Mouse (Mus musculus): ENCODE data around the gene Narf. TPM values are rescaled to one million over a fixed set of nuclear protein-coding genes. Genes with fewer than 3 reads are reported as not detected.

The Narf gene
- polyA plus RNA-seq, 1 experiment from 2014 or later, result 79.6 TPM

GRCm38 (mm10) chr11:121261074-121261473 is 24.0 kb downstream of the Narf start:
- Histone ChIP-seq H3K27me3 (ENCODE audit: control insufficient read depth, insufficient read depth, low read length) (no peaks in the 10 kb centered on the region), H3K4me1 (replicated peaks; ENCODE audit: control insufficient read depth, insufficient read depth, low read length) (peaks cover 27% of the 10 kb centered on the region), H3K9ac (peak overlapping the region; percentile 98), H3K4me3 (replicated peaks; ENCODE audit: low read length) (peak overlapping the region; percentile 99), H3K27ac (no peak overlapping the region), H3K9me3 (ENCODE audit: control insufficient read depth, low read length) (no peaks in the 10 kb centered on the region), H3K4me2 (replicated peaks) (peak overlapping the region; percentile 75), H3K36me3 (replicated peaks; ENCODE audit: control insufficient read depth, insufficient read depth) (peaks cover 37% of the 10 kb centered on the region)
- ATAC-seq (ENCODE audit: low FRiP score) (no peak), DNase-seq (ENCODE audit: low spot score) (no peak)
- 54% methylated on average over 2 of the region's 2 CpGs for WGBS

DNA sequence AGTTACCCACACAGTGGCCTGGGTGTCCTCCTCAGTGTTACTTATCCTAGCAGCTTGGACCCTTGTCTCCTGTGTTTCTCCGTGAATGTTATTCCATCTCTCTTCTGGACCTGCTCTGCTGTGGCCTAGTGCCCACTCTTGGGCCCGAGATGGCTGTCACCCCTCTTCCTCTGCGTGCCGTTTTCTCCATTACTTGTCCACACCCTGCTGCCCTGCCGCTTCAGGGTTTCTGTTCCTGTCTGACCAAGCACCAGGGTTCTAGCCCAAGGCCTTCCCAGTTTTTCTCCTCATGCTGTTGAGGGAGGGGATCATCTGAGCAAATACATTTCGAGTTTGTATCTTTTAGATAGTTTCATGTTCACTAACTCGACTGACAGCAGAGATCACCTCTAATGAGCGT is 40.5 kb downstream of the Narf start:
- DNase-seq (ENCODE audit: low spot score) (no peak), ATAC-seq (ENCODE audit: low FRiP score) (no peak)
- no peaks in the 10 kb centered on the region for H3K9me3 ChIP-seq (ENCODE audit: control insufficient read depth, low read length)
- H3K4me1 ChIP-seq (replicated peaks; ENCODE audit: control insufficient read depth, insufficient read depth, low read length), result no peaks in the 10 kb centered on the region
- peaks cover 5% of the 10 kb centered on the region; the same call in 1 of the 2 replicates for H3K36me3 ChIP-seq (replicated peaks; ENCODE audit: control insufficient read depth, insufficient read depth)
- 94% methylated on average over 8 of the region's 8 CpGs for WGBS
- no peak overlapping the region for H3K27ac ChIP-seq
- no peak overlapping the region for H3K4me3 ChIP-seq (replicated peaks; ENCODE audit: low read length)
- no peaks in the 10 kb centered on the region for H3K27me3 ChIP-seq (ENCODE audit: control insufficient read depth, insufficient read depth, low read length)
- no peak overlapping the region for H3K9ac ChIP-seq
- H3K4me2 ChIP-seq (replicated peaks), result no peak overlapping the region

DNA sequence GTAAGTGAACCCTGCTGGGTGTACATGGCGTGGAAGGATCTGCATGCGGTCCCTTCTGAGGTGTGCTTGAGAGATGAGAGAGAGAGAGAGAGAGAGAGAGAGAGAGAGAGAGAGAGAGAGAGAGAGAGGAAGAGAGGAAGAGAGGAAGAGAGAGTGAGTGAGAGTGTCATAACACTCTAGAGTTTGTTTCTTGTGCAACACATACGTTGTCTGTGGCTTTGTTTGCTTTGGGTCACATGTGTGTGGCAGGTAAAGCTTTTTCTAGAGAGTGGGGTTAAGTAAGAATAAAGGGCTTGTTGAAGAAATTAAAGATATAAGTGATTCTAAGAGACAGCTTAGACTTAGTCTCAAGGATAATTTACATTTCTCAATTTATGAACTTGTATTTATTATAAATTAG is 41.0 kb downstream of the Narf start:
- no peak overlapping the region for H3K4me3 ChIP-seq (replicated peaks; ENCODE audit: low read length)
- WGBS, result 91% methylated on average over 3 of the region's 3 CpGs
- ATAC-seq (ENCODE audit: low FRiP score), result no peak
- peaks cover 4% of the 10 kb centered on the region; the same call in 1 of the 2 replicates for H3K36me3 ChIP-seq (replicated peaks; ENCODE audit: control insufficient read depth, insufficient read depth)
- no peaks in the 10 kb centered on the region for H3K27me3 ChIP-seq (ENCODE audit: control insufficient read depth, insufficient read depth, low read length)
- no peak overlapping the region for H3K27ac ChIP-seq
- H3K4me2 ChIP-seq (replicated peaks), result no peak overlapping the region
- no peaks in the 10 kb centered on the region for H3K9me3 ChIP-seq (ENCODE audit: control insufficient read depth, low read length)
- no peaks in the 10 kb centered on the region for H3K4me1 ChIP-seq (replicated peaks; ENCODE audit: control insufficient read depth, insufficient read depth, low read length)
- DNase-seq (ENCODE audit: low spot score), result no peak
- H3K9ac ChIP-seq, result no peak overlapping the region

DNA sequence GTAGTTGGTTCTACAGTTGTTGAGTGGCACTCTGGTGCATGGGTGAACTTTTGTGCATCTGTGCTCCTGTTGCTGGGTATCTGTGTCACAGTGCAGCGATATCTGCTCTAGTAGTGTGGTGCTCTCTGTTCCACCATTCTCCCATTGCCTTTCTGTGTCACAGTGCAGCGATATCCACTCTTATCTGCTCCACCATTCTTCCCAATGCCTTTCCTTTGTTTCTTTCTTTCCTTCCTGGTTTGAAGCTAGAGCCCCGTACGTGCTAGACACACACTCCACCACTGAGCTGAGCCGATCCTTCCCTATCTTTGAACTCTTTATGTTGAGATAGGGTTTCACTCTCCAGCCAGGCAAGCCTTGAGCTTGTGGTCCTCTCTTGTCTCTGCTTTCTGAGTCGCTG is 45.9 kb downstream of the Narf start:
- Histone ChIP-seq H3K4me2 (replicated peaks) (no peak overlapping the region), H3K9me3 (ENCODE audit: control insufficient read depth, low read length) (no peaks in the 10 kb centered on the region), H3K36me3 (replicated peaks; ENCODE audit: control insufficient read depth, insufficient read depth) (peaks cover 30% of the 10 kb centered on the region), H3K27ac (no peak overlapping the region), H3K9ac (no peak overlapping the region), H3K27me3 (ENCODE audit: control insufficient read depth, insufficient read depth, low read length) (no peaks in the 10 kb centered on the region), H3K4me3 (replicated peaks; ENCODE audit: low read length) (no peak overlapping the region), H3K4me1 (replicated peaks; ENCODE audit: control insufficient read depth, insufficient read depth, low read length) (no peaks in the 10 kb centered on the region)
- DNase-seq (ENCODE audit: low spot score) (no peak), ATAC-seq (ENCODE audit: low FRiP score) (no peak)
- WGBS, result 93% methylated on average over 6 of the region's 6 CpGs

DNA sequence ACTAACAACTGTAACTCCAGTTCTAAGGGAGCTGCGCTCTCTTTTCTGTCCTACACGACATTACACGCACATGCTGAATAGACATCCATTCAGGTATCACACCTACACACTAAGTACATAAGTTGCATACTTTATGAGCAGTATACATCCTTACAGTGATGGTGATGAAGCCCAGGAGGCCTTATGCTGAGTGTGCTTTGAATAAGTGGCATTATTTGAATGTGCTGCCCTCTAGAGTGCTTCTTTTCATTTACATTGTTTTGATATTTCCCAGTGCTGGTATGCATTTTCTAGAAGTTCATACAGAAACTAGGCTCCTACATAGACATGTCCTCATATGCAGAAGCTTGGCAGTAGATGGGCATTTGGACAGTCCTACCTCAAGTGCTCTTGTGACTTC is 52.8 kb downstream of the Narf start:
- Histone ChIP-seq H3K4me3 (replicated peaks; ENCODE audit: low read length) (no peak overlapping the region), H3K36me3 (replicated peaks; ENCODE audit: control insufficient read depth, insufficient read depth) (peaks cover 84% of the 10 kb centered on the region), H3K27ac (no peak overlapping the region), H3K9me3 (ENCODE audit: control insufficient read depth, low read length) (no peaks in the 10 kb centered on the region), H3K27me3 (ENCODE audit: control insufficient read depth, insufficient read depth, low read length) (no peaks in the 10 kb centered on the region), H3K9ac (no peak overlapping the region), H3K4me2 (replicated peaks) (no peak overlapping the region), H3K4me1 (replicated peaks; ENCODE audit: control insufficient read depth, insufficient read depth, low read length) (no peaks in the 10 kb centered on the region)
- WGBS, result 93% methylated on average over 3 of the region's 3 CpGs
- DNase-seq (ENCODE audit: low spot score), result no peak
- ATAC-seq (ENCODE audit: low FRiP score), result no peak

DNA sequence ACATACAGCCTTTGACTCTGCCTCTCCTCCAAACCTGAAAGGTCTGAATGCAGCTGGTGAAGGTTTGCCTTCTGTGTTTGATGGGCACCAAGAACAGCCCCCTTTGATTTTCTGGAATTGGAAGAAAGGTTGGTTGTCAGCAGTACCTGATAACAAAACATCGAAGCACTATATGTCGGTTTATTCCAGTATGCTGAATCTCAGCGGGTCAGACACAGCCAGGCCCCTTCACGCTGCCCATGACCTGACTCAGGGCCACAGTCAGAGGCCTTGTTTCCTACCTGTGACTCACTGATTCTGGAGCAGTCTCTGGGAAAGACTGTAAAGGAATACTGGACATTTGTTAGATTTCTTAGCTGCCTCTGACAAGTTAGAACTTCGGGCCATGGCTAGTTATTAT is 57.7 kb downstream of the Narf start:
- Histone ChIP-seq H3K27me3 (ENCODE audit: control insufficient read depth, insufficient read depth, low read length) (no peaks in the 10 kb centered on the region), H3K27ac (no peak overlapping the region), H3K9me3 (ENCODE audit: control insufficient read depth, low read length) (no peaks in the 10 kb centered on the region), H3K4me3 (replicated peaks; ENCODE audit: low read length) (no peak overlapping the region), H3K4me1 (replicated peaks; ENCODE audit: control insufficient read depth, insufficient read depth, low read length) (no peaks in the 10 kb centered on the region), H3K4me2 (replicated peaks) (no peak overlapping the region), H3K9ac (no peak overlapping the region), H3K36me3 (replicated peaks; ENCODE audit: control insufficient read depth, insufficient read depth) (peaks cover 85% of the 10 kb centered on the region)
- ATAC-seq (ENCODE audit: low FRiP score) (no peak), DNase-seq (ENCODE audit: low spot score) (no peak)
- 96% methylated on average over 5 of the region's 5 CpGs for WGBS

- H3K36me3 ChIP-seq (replicated peaks; ENCODE audit: control insufficient read depth, insufficient read depth), result peaks cover 92% of the 10 kb centered on the region
- H3K9me3 ChIP-seq (ENCODE audit: control insufficient read depth, low read length), result no peaks in the 10 kb centered on the region
- H3K4me3 ChIP-seq (replicated peaks; ENCODE audit: low read length), result no peak overlapping the region
- H3K27me3 ChIP-seq (ENCODE audit: control insufficient read depth, insufficient read depth, low read length), result no peaks in the 10 kb centered on the region
- H3K4me1 ChIP-seq (replicated peaks; ENCODE audit: control insufficient read depth, insufficient read depth, low read length), result no peaks in the 10 kb centered on the region
- H3K4me2 ChIP-seq (replicated peaks), result no peak overlapping the region
- DNase-seq (ENCODE audit: low spot score) (no peak), ATAC-seq (ENCODE audit: low FRiP score) (no peak)
- H3K27ac ChIP-seq, result no peak overlapping the region
- WGBS, result 94% methylated on average over 8 of the region's 8 CpGs
- H3K9ac ChIP-seq, result no peak overlapping the region
These were observed 61.4 kb downstream of the Narf start for GRCm38 (mm10) chr11:121298493-121298892.

DNA sequence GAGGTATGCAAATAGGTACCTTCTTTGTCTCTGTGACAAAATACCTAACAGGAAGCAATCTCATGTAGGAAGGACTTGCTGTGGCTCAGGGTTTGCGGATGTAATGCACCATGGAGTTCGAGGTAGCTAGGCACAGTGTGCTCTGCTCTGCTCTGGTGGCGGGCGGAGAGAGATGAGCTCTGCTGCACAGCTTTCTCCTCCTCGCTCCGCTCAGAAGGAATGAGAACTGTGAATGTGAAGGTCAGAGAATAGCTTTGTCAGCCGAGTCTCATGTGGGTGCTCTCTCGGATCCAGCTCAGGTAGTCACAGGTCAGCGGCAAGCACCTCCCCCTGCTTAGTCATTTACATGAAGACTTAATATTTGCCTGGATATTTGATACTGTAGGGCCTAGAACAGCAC is 63.2 kb downstream of the Narf start:
- Histone ChIP-seq H3K4me2 (replicated peaks) (no peak overlapping the region), H3K27ac (no peak overlapping the region), H3K9ac (no peak overlapping the region), H3K36me3 (replicated peaks; ENCODE audit: control insufficient read depth, insufficient read depth) (peaks cover 93% of the 10 kb centered on the region), H3K9me3 (ENCODE audit: control insufficient read depth, low read length) (no peaks in the 10 kb centered on the region), H3K4me3 (replicated peaks; ENCODE audit: low read length) (no peak overlapping the region), H3K4me1 (replicated peaks; ENCODE audit: control insufficient read depth, insufficient read depth, low read length) (no peaks in the 10 kb centered on the region), H3K27me3 (ENCODE audit: control insufficient read depth, insufficient read depth, low read length) (no peaks in the 10 kb centered on the region)
- 91% methylated on average over 9 of the region's 9 CpGs for WGBS
- ATAC-seq (ENCODE audit: low FRiP score) (no peak), DNase-seq (ENCODE audit: low spot score) (no peak)

DNA sequence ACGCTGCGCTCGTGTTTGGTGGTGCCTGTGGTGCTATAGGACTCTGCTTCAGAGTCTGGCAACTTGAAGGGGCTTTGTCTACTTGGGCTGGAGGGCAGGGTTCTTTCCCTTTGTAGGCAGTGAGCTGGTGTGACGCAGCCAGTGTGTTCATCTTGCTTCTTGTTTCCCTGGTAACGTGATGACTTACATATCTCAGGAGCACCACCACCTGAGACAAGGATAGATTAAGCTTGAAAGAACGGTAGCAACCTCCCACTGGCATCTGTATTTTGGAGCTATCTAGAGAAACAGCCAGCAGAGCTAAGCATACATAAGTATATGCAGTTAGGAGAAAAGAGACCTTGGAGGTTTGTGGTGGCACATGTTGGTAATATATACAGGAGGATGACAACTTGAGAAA is 68.3 kb downstream of the Narf start:
- ATAC-seq (ENCODE audit: low FRiP score) (no peak), DNase-seq (ENCODE audit: low spot score) (no peak)
- H3K4me1 ChIP-seq (replicated peaks; ENCODE audit: control insufficient read depth, insufficient read depth, low read length), result no peaks in the 10 kb centered on the region
- no peak overlapping the region for H3K4me2 ChIP-seq (replicated peaks)
- no peak overlapping the region for H3K27ac ChIP-seq
- H3K27me3 ChIP-seq (ENCODE audit: control insufficient read depth, insufficient read depth, low read length), result no peaks in the 10 kb centered on the region
- whole genome bisulfite sequencing, result 88% methylated on average over 6 of the region's 6 CpGs
- 0 out of 2 replicates have a peak, but pooled peaks cover under 1% of the 10 kb centered on the region for H3K9me3 ChIP-seq (ENCODE audit: control insufficient read depth, low read length)
- no peak overlapping the region for H3K9ac ChIP-seq
- peaks cover 85% of the 10 kb centered on the region for H3K36me3 ChIP-seq (replicated peaks; ENCODE audit: control insufficient read depth, insufficient read depth)
- H3K4me3 ChIP-seq (replicated peaks; ENCODE audit: low read length), result no peak overlapping the region

Measured in hindbrain, embryonic 14.5 days (tissue).